Mouse (Mus musculus) heart, adult 8-10 months (tissue): Measurements from ENCODE around the gene Sirt7. TPM values are rescaled to one million over a fixed set of nuclear protein-coding genes. Genes with fewer than 3 reads are reported as not detected.
"Not testable (repeated sequence)": the region's sequence is repeated elsewhere in the genome, so short reads cannot be mapped to it uniquely, and the experiment has no call there.

Experiments used
- DNase-seq: peaks from one replicate; pipeline ENCODE4 v3.0.0; 2022; ENCODE audit warnings: low spot score
- total RNA-seq, 4 experiments: library from RNA; stranded (reverse); gene quantifications; 2 replicates each; pipeline ENCODE4 v1.2.4; 2022

Gene Sirt7
- total RNA-seq, 4 experiments from 2014 or later, result 6.5 to 10.6 (median 7.6) TPM

DNA sequence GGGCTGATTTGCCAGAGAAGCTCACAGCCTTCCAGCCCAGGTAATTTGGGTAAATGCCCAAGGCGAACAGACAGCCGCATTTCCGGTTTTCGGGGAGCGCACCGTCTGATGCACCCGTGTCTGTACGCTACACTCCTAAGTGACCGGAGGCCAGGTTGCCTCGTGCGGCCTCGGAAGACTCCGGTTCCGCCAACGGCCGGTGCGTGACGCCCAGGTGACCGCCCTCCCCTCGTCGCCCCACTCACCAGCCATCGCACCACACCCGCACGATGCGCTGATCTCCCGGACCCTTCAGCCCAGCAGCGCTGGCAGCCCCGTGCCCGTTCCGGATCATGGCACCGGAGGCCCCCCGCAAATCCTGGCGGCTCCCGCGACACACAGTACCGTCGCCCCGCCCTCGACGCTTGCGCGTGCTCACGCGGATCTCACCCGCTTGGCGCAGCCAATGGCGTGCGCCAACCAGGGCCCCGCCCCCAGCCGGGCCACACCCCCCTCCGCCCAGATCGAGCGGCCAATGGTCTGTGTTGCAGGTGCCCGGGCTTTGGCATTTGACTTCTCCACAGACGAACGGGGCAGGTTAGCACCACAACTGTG is 7.4 kb downstream of the Sirt7 start, which contains the start of gene Pcyt2:
Gene Pcyt2 (minus strand): TSS at position 418 of the 594 bp plus-strand sequence.
- peak; percentile 75 for DNase-seq

DNA sequence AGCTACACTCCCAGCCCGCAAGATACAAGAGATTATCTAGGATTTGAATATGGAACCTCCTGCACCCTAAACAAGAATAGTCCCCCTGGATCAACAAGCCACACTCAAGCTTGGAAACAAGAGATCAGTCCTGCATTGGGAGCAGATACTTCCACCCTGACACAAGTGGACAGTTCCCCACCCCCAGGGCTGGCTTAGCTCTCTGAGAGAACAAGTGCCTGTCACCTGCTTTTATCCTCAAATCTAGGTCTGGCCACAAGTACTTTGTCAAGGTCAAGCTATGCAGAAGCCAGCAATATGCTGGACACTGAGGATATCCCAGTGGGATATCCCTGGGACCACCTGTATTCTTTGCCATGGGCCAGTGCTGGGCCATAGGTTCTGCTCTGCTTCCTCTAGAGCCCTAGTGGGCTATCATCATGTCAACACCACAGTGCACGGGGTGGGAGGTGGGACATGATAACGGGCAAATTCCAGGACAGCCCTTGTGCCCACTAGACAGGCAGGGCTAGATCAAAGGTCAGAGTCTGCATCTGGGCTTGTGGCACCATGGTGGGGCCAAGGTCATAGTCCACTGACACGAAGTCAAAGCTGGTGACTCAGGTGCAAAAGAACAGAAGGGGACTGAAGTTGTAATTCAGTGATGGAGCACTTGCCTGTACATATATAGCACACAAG is 8.3 kb downstream of the Sirt7 start:
- DNase-seq, result no peak

DNA sequence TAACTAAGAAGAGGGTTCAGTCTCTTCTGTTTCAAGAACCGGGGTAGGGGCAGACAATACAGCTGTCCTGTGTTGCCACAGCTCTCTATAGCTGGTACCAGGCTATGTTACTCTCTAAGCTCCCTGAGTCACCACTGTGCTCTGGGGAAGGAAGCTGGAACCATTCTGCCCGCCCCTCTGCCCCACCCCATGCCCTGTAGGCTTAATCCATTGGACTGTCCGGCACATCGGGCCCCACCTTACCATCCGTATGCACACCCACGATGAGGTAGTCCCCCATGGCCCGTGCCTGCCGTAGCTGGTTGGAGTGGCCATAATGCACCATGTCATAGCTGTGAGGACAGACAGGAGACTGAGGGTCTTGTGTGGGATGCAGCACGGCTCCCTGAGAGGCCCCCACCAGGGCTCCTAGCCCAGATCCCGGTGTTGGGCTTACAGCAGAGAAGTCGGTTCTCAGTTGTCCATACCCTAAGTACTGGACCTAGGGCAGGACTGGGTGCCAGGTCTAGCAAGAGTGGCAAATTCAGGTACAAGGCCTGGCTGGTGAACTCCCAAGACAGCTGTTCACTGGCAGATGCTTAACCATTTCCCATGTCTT is 9.3 kb downstream of the Sirt7 start:
- no peak for DNase-seq

DNA sequence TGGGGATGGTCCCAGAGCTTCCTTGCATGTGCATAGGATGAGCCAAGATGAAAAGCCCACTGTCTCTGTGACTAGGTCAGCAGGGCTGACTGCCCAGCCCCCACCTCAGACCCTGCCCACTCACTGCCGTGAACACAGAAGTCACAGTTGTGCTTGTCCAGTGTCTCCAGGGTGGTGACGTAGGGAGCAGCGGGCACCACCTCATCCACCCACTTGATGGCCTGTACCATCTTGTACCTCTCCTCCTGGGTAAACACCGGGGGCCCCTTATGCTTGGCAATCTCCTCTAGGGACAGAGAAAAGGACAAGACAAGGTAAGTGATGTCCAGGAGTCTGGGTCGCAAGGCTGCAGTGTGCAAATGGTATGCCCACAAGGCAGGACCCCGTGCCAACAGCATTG is 9.9 kb downstream of the Sirt7 start:
- DNase-seq, result no peak

DNA sequence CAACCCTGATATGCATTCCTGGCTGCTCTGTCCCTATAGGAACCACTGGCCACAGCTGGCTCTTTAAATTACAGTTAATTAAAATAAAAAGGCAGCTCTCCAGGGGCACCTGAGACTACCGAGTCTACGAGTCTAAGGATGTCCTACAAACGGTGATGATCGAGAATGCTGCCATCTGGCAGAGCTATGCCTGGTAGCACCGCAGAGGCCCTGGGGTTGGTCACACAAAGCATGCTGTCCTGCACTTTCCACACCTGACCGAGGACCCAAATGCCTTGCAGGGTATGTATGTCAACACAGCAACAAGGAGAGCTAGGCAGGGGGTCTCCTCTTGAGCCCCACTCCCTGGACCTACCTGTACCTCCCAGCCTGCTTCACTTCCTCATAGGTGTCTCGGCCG is 11.1 kb downstream of the Sirt7 start:
- no peak for DNase-seq

DNA sequence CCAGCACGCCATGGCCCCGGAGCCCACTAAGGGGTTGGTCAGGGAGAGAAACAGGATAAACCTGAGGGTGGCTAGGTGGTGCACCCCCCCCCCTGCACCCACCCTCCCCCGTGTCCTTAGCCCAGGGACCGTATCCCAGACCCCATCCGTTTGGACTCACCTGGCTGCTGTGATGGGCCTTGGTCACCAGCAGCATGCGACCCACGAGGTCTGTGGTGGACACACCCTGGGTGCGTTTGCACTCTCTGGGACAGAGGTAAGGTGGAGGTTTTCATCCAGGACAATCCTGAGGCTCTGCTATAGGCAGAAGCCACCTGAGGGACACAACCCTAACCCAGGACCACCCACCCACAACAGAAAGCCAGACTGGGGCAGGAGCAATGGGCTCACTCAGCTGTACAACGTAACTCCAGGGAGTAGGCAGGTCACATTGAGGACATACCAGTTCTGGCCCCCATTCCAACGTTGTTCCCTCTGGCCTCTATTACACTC is 11.5 kb downstream of the Sirt7 start:
- DNase-seq, result no peak

DNA sequence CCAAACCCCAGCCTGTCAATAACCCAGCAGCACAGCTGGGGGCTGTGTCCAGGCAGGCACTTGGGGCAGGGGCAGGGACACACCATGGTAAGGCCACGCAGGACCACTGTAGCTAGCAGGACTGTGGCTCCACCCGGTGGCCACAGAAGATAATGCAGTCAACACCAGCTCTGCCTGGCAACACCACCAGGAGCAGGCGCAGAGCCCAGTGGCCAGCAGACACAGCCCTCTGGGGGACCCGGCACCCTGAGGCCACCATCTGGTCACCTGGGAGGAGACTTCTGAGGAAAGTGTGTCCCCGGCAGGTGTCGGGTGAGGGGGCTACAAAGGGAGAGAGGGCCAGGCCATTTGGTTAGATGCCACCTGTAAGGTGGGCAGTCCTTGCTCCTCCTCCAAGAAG is 12.3 kb downstream of the Sirt7 start:
- DNase-seq, result peak; percentile 59

DNA sequence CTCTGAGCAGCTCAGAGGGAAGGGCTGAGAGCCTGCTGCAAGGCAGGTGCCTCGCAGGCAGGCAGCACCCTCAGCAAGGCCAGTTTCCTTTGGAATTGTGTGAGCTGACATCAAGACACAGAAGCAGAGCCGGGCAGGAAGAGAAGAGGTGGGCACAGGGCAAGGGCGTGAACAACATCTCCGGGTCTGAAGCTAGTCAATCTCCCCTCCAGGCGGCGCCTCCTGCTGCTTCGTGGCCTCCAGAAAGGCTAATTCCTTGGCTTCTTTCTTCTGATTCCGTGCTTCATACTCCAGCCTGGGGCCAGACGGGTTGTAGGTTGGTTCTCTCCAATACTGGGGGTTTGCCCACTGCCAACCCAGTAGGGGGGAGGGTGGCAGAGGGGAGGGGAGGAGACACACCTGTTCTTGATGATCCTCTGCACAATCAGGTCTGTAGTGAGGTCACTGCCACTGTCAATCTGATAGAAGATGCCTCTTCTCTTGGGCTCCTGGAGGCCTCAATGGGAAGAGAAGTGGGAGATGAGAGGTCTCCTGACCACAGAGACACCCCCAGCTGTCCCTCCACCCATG is 14.5 kb downstream of the Sirt7 start:
- DNase-seq, result no peak

DNA sequence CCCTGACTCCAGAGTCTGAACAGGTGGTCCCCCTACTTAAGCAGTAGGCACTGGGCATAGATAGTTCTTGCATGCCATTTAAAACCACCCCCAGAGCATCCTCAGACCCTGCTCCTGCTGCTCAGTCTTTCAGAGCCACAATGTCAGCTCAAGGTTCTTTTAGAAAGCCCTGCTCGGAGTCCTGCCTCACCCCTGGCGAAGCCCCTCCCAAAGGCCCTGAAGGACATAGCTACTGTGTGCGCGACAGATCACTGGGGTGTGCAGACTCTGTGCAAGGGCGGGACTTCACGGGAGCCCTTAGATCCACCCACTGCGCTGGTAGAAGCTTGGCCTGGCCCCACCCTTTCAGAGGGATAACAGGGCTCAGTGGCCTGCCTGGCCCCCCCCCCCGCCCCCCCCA is 15.8 kb downstream of the Sirt7 start:
- no peak for DNase-seq

DNA sequence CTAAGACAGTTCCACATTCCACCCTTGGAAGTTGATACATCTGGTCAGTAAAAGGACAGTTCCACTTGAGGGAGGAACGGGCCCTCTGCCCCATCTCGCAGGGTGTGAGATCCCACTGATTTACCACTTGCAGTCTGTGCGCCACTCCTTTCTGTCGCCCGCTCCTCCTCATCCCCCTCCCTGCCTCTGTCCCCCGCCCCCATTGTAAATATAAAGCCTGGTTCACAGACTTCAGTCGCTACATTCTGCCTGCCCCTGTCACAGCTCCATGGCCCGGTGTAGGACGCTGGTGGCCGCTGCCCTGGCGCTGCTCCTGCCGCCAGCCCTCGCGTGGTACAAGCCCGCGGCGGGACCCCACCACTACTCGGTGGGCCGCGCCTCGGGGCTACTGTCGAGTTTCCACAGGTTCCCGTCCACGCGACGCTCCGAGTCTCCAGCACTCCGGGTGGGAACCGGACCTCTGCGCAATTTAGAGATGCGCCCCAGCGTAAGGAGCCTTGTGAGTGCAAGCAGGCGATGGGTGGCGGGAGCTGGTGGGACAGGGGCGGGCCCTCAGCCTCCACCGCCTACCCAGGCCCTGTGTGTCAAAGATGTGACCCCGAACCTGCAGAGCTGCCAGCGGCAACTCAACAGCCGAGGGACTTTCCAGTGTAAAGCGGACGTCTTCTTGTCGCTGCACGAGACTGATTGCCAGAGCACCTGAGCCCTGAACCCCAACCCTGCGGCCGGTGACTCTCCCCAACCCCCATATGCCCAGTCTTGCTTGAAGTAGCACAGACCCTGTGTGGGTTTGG is 16.6 kb downstream of the Sirt7 start, which contains the start of gene Npb:
Gene Npb (plus strand): TSS at position 237 of the 794 bp plus-strand sequence.
- no peak for DNase-seq

DNA sequence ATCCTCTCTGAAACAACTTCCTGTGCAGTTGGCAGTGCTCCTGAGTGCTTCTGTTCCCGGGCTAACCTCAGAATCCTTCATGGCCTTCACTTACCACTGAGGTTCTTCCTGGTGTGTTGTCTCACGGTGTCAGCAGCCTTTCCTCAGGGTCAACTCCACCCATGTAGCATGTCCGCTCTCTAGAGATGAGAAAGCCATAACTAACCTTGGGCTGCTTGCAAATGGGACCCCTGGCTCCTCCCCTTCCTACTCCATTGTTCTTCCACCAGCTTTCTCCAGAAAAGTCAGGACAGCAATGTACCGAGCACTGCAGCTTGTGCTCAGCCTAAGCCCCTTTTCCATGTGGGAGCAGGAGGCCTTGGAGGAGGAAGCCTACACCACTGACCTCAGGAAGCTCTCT is 18.3 kb downstream of the Sirt7 start:
- no peak for DNase-seq

DNA sequence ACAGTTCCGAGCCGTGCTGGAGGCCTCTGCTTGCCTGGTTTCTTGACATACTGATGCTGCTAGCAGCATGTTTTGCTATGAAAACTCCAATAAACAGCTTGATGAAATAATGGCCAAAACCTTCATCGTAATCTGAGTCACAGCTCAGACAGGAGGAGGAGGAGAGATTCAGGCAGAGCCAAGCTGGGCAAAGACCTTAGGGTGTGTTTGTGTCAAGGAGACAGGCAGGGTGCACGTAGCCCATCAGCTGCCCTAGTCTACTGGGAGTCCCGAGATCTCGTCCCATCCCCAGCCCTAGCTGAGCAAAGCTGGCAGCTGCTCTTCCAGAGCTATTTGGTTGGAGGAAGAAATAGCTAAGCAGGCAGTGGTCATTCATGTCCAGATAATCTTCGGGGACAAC is 19.4 kb downstream of the Sirt7 start:
- DNase-seq, result no peak

DNA sequence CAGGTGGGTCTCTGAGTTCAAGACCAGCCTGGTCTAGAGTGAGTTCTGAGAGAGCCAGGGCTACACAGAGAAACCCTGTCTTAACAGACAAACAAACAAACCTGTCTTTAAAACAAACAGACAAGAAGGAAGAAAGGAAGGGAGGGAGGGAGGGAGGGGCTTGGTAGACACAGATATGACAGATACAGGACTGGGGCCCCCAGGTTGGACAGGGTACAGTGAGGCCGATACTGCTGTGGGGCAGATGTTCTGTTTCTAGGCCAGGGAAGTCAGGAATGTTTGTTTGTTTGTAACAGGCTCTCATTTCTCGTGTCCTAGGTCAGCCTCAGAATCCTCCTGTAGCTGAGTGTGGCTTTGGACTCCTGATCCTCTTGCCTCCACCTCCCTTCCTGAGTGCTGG is 21.5 kb downstream of the Sirt7 start:
- no peak for DNase-seq

DNA sequence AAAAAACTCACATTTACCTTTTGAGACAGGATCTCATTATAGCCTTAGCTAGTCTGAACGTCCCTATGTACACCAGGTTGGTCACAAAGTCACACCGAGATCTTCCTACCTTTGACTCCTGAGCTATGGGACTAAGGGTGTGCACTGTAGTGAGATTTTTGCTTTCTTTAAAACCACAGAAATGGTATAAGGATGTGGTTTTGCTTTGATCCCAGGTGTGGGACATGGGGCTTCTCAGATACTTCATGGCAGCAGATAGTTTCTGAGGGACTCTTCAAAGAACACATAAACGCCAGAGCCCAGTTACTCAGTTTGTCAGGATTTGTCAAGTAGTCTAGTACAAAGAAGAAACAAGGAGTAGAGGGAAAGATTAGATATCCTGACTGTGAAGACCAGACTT is 24.3 kb downstream of the Sirt7 start:
- no peak for DNase-seq

DNA sequence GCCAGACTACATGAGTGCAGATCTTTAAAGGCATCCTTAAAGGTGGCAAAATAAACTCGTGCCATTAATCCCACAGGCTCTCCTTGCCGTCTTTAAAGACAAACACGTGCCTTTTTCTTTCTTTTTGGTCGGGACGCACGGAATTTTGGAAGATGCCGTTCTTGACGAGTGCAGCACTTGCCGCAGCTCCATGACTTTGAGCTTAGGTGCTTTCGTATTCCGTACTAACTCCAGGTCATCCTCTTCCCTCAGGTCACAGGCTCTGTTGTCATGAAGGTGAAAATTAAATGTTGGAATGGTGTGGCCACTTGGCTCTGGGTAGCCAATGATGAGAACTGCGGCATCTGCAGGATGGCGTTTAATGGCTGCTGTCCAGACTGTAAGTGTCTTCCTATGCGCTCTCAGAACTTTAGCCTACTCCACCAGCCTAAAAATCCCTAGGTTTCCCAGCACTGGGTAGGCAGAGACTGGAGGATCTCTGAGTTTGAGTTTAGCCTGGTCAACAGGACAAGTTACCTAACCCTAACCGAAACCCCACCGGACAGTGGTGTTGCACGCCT is 26.0 kb downstream of the Sirt7 start:
- DNase-seq, result no peak

DNA sequence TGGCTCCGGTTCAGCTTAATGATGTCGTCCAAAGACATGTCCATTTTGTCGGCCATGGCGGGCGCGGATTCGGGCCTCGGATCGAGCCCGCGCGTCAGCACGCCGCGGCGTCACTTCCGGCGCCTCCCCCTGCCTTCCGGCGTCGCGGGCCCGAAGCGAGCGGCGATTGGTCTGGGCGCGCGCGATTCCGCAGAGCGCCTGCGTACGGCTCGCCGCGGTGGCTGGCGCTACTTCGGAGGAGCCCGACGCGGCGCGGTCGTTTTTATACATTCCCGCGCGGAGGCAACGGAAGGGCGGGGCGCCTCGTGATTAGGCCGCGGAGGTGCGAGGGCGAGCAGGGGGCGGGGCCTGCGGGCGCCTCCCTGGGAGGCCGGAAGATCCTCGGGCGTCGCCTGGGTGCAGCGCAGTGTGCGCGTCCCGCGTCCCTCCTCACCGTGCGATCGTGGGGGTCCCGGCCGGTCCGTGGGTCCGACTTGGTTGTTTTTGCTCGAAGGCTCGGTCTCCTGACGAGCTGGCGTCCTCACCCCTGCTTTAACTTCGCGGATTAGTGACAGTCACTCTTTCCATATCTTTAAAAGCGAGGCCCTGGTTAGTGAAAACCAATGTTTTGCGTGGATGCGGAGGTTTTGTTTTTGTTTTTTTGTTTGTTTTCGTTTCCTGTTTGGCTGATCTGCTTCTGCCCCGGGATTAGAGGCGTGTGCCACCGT is 26.6 kb downstream of the Sirt7 start, which contains the start of the genes Alyref and Anapc11:
Gene Alyref (minus strand): TSS at position 83 of the 707 bp plus-strand sequence.
Gene Anapc11 (plus strand): TSS at position 139 of the 707 bp plus-strand sequence.
- DNase-seq, result peak; percentile 88

DNA sequence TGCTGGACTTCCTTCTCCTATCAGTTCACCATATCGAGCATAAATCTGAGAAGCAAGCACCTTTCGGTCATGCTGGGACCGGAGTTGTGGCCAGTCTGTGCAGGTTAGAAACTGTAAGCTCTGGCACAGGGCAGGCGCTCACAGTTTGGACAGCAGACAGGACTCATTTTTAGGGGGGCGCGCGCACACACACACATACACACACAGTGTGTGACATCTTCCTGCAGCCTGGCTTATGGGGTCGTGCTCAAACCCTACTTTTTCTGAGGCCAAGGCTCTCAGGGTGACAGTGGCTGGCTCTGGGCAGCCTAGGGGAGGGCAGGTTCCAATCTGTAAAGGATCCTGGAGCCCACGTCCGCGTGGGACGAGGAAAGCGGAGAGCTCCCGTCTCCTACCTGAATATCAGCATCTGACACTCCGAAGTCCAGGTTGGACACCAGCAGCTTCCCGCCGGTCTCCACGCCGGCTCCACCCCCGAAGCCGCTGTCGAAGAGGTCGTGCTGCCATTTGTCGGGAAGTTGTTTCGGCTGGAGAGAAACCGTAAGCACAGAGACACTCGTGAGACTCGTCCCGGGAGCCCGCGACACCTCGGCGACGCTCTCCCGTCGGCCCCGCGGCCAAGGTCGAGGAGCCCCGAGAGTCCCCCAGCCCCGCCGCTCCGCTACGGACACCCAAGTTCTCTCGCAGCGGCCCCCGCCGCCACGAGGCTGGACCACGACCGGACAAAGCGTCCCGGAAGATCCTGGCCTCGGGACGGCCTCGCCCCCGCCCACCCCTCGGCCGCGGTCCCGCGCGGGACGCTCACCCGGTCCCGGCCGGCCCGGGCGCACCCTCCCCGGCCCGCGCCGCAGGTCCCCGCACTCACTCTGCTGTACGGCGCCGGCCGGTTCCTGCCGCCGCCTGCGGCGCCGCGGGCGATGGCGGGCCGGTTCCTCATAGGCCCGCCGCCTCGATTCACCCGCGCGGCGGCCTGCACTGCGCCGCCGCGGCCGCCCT is 27.5 kb downstream of the Sirt7 start:
- no peak for DNase-seq

DNA sequence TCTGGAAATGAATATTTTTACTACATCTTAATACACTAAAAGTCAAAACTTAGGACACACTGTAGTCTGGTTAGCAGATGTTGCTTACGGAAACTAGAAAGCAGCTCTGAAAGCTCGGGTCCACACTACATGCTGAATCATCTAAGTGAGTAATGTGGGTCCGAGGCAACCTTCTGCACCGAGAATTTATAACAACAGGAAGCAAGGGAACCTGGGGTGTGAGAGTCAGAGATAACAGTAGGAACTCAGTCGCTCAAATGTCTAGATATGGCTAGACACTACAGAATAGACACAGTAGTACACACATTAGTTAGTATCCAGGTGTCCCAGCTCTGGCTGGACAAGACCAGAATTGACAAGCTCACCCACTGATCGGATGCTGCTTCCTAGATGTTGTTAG is 36.5 kb downstream of the Sirt7 start:
- DNase-seq, result no peak

DNA sequence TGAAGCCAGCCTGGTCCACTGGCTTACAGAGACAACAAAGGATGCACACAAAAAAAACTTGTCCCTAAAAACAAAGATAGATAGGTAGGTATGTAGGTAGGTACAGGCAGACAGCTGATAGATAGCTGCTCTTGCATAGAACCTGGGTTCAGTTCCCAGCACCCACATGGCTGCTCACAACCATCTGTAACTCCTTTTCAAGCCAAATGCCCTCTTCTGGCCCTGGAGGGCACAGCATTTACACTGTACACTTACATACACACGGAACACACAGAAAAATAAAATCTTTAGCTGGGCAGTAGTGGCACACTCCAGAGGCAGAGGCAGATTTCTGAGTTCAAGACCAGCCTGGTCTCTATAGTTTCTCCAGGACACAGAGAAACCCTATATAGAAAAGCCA is 41.1 kb downstream of the Sirt7 start:
- no peak for DNase-seq

DNA sequence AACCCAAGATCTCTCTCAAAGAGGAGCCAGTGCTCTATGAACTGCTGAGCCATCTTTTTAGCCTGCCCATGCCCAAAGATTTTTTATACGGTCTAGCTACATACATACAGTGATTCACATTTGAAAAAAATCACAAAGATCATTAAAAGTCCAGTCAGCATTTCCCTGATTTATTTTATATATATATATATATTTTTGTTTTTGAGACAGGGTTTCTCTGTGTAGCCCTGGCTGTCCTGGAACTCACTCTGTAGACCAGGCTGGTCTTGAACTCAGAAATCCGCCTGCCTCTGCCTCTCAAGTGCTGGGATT is 42.1 kb downstream of the Sirt7 start:
- not testable (repeated sequence) for DNase-seq
